8 mouse cellular contexts compared by ENCODE assay signal in genomic region chr13:69530951-69531350, GRCm38 (mm10). TPM values are rescaled to one million over a fixed set of nuclear protein-coding genes. Genes with fewer than 3 reads are reported as not detected.
DNase-seq lines count a peak whose midpoint lies in the region; ATAC-seq and TF ChIP-seq lines count a peak whose summit lies in the region.

No protein-coding gene starts in this region.

- H3K27ac ChIP-seq in kidney, adult 2 months (ENCODE audit: insufficient read depth, low read depth, low read length): peak overlapping the region; percentile 49
- no peak overlapping the region for H3K27ac ChIP-seq in forebrain, embryonic 12.5 days
- H3K27ac ChIP-seq in kidney, postnatal 0 days: no peak overlapping the region

- H3ac ChIP-seq in myocyte (ENCODE audit: control insufficient read depth, insufficient read length): no peak overlapping the region

- H3K36me3 ChIP-seq in kidney, adult 2 months (ENCODE audit: control insufficient read depth, insufficient read depth, low read length): no peaks in the 10 kb centered on the region
- peaks cover 16% of the 10 kb centered on the region for H3K36me3 ChIP-seq in forebrain, embryonic 12.5 days (replicated peaks)
- H3K36me3 ChIP-seq in kidney, postnatal 0 days (ENCODE audit: insufficient read depth, low read length): no peaks in the 10 kb centered on the region
- no peaks in the 10 kb centered on the region for H3K36me3 ChIP-seq in myocyte (ENCODE audit: control insufficient read depth, insufficient read depth)

- H3K4me3 ChIP-seq in kidney, adult 2 months (ENCODE audit: insufficient read depth, low read depth, low read length): peak overlapping the region; percentile 87
- H3K4me3 ChIP-seq in forebrain, embryonic 12.5 days (replicated peaks): peak overlapping the region; percentile 96
- H3K4me3 ChIP-seq in kidney, postnatal 0 days (replicated peaks; ENCODE audit: low read depth, low read length): peak overlapping the region; percentile 89; the same call in 1 of the 2 replicates
- H3K4me3 ChIP-seq in myocyte: peak overlapping the region; percentile 58

- 43% methylated on average over 6 of the region's 6 CpGs for WGBS in kidney, adult 2 months
- WGBS in forebrain, embryonic 12.5 days: 93% methylated on average over 6 of the region's 6 CpGs
- WGBS in kidney, postnatal 0 days: 62% methylated on average over 6 of the region's 6 CpGs

- ATAC-seq in forebrain, embryonic 12.5 days (ENCODE audit: low FRiP score): no peak
- no peak for ATAC-seq in kidney, postnatal 0 days (replicated peaks; ENCODE audit: low FRiP score, low read depth)
- ATAC-seq in megakaryocyte progenitor cell, adult 5-6 weeks (replicated peaks; ENCODE audit: poor library complexity): no peak

- DNase-seq in kidney, adult 2 months: peak; percentile 38
- DNase-seq in kidney, adult 18-20 months: no peak
- DNase-seq in kidney, postnatal 0 days (ENCODE audit: low spot score): no peak
- DNase-seq in natural killer cell, adult 2 months (ENCODE audit: low spot score in 2 of 2): no peak
- DNase-seq in lung, postnatal 25 days (ENCODE audit: low spot score): no peak

- H3K27me3 ChIP-seq in kidney, adult 2 months (replicated peaks; ENCODE audit: control insufficient read depth, insufficient read depth, low read length): no peaks in the 10 kb centered on the region
- no peaks in the 10 kb centered on the region for H3K27me3 ChIP-seq in forebrain, embryonic 12.5 days
- no peaks in the 10 kb centered on the region for H3K27me3 ChIP-seq in kidney, postnatal 0 days (ENCODE audit: insufficient read depth, low read length)
- no peaks in the 10 kb centered on the region for H3K27me3 ChIP-seq in myocyte (ENCODE audit: control insufficient read depth, insufficient read depth, insufficient read length)

- peak overlapping the region; percentile 87 for H3K4me2 ChIP-seq in forebrain, embryonic 12.5 days
- H3K4me2 ChIP-seq in kidney, postnatal 0 days (ENCODE audit: low read length): peak overlapping the region; percentile 96
- peak overlapping the region; percentile 92 for H3K4me2 ChIP-seq in myocyte (ENCODE audit: low read depth)

- H3K79me2 ChIP-seq in myocyte (ENCODE audit: control insufficient read depth, insufficient read depth): peaks cover 74% of the 10 kb centered on the region

- H3K4me1 ChIP-seq in kidney, adult 2 months (ENCODE audit: control insufficient read depth, insufficient read depth, low read length): peaks cover 41% of the 10 kb centered on the region
- H3K4me1 ChIP-seq in forebrain, embryonic 12.5 days: peaks cover 76% of the 10 kb centered on the region
- peaks cover 28% of the 10 kb centered on the region for H3K4me1 ChIP-seq in kidney, postnatal 0 days (replicated peaks; ENCODE audit: insufficient read depth, low read length)

- H3K9me3 ChIP-seq in forebrain, embryonic 12.5 days: no peaks in the 10 kb centered on the region
- H3K9me3 ChIP-seq in kidney, postnatal 0 days (replicated peaks; ENCODE audit: low read length): no peaks in the 10 kb centered on the region

- TF ChIP-seq POLR2A in kidney, adult 2 months (IDR thresholded peaks at IDR 0.05; ENCODE audit: low read depth, low read length): no peak
- TF ChIP-seq POLR2A in myocyte (IDR thresholded peaks at IDR 0.05; ENCODE audit: insufficient read length, low read depth): no peak

- peak overlapping the region; percentile 95; the same call in 1 of the 2 replicates for H3K9ac ChIP-seq in forebrain, embryonic 12.5 days
- H3K9ac ChIP-seq in kidney, postnatal 0 days (ENCODE audit: low read depth, low read length): peak overlapping the region; percentile 32

- no peak for TF ChIP-seq CTCF in kidney, adult 2 months (conservative IDR thresholded peaks at IDR 0.05; ENCODE audit: insufficient read depth, insufficient read length, low read depth, low read length)
- TF ChIP-seq CTCF in kidney, postnatal 0 days (IDR thresholded peaks at IDR 0.05; ENCODE audit: low read depth): no peak

TF ChIP-seq in myocyte, 11 proteins besides CTCF, POLR2A, EP300 and RAD21:
- TF ChIP-seq USF1 (IDR thresholded peaks at IDR 0.05; ENCODE audit: low read depth): no peak
- no peak for TF ChIP-seq SRF (IDR thresholded peaks at IDR 0.05; ENCODE audit: control insufficient read depth, insufficient read length, low read depth)
- no peak for TF ChIP-seq TCF12 (IDR thresholded peaks at IDR 0.05; ENCODE audit: insufficient read depth, poor library complexity, severe bottlenecking)
- TF ChIP-seq REST (IDR thresholded peaks at IDR 0.05; ENCODE audit: insufficient read depth, insufficient read length): no peak
- TF ChIP-seq POLR2AphosphoS2 (IDR thresholded peaks at IDR 0.05; ENCODE audit: insufficient read length, low read depth): no peak
- no peak for TF ChIP-seq MAX (IDR thresholded peaks at IDR 0.05; ENCODE audit: low read depth)
- TF ChIP-seq CEBPB (IDR thresholded peaks at IDR 0.05; ENCODE audit: insufficient read depth, poor library complexity, severe bottlenecking): no peak
- no peak for TF ChIP-seq MYOD1 (IDR thresholded peaks at IDR 0.05; ENCODE audit: control insufficient read depth in 1 of 3, insufficient read length in 2 of 3, low read depth in 2 of 3)
- no peak for TF ChIP-seq TCF3 (IDR thresholded peaks at IDR 0.05; ENCODE audit: insufficient read length, low read depth)

RNA-seq across cellular contexts. Expression of gene Nsun2, which starts 2.6 kb away (rescaled TPM):
- polyA plus RNA-seq in kidney, adult 2 months (2012; rRNA removed): 47.9 and 51.6 TPM in 2 replicates
- 107 and 110 TPM in 2 replicates for polyA plus RNA-seq in forebrain, embryonic 12.5 days (2016; fragmentation: Nextera tagmentation; extraction: Ambion mirVana)
- polyA plus RNA-seq in kidney, postnatal 0 days (2015; fragmentation: Nextera tagmentation; extraction: Ambion mirVana): 82.0 and 86.6 TPM in 2 replicates
- polyA plus RNA-seq in myocyte (2012; fragmentation: generic; extraction: Trizol): 60.4 TPM
- 111 and 121 TPM in 2 replicates for total RNA-seq in megakaryocyte progenitor cell, adult 5-6 weeks (2015)
- 197 and 244 TPM in 2 replicates for total RNA-seq in megakaryocyte progenitor cell, adult 5-6 weeks (2017)

RNA-seq across cellular contexts. Expression of gene Tent4a, which starts 3.5 kb away (rescaled TPM):
- polyA plus RNA-seq in kidney, adult 2 months (2012; rRNA removed): 15.8 and 16.7 TPM in 2 replicates
- polyA plus RNA-seq in forebrain, embryonic 12.5 days (2016; fragmentation: Nextera tagmentation; extraction: Ambion mirVana): 7.1 and 7.4 TPM in 2 replicates
- polyA plus RNA-seq in kidney, postnatal 0 days (2015; fragmentation: Nextera tagmentation; extraction: Ambion mirVana): 4.7 and 5.0 TPM in 2 replicates
- polyA plus RNA-seq in myocyte (2012; fragmentation: generic; extraction: Trizol): 12.1 TPM
- total RNA-seq in megakaryocyte progenitor cell, adult 5-6 weeks (2015): 10.8 and 11.2 TPM in 2 replicates
- total RNA-seq in megakaryocyte progenitor cell, adult 5-6 weeks (2017): 10.5 and 10.6 TPM in 2 replicates
